Mouse (Mus musculus) MEL (cell line): ENCODE measurements at regions not wholly inside any gene's neighbourhood (a gene's known extent, or its start where the extent isn't known, plus 50 kb on each side); places are given as distances from the start of the nearest gene placed in this dataset.

ENCODE experiments used
- DNase-seq: peaks from one replicate; pipeline ENCODE4 v3.0.0; 2011; ENCODE audit warnings: low read depth, low spot score
- H3K27ac ChIP-seq: 2 replicates; pipeline ENCODE4 v1.5.1; 2012; ENCODE audit warnings: low read depth, mild to moderate bottlenecking, control low read depth, low read length, moderate library complexity; ENCODE audit not compliant: control insufficient read depth
- H3K27me3 ChIP-seq, 2 experiments: fragments of 150-350 bp in 1 of 2; sonication (generic) in 1 of 2; 2 replicates each; pipeline ENCODE4 v1.6.1; 2012; ENCODE audit warnings: low read length in 2 of 2, mild to moderate bottlenecking in 2 of 2, improper control_type of control experiment in 1 of 2, moderate library complexity in 1 of 2; ENCODE audit not compliant: insufficient read depth in 2 of 2, control insufficient read depth in 1 of 2
- H3K36me3 ChIP-seq, 2 experiments: 2 replicates each; pipeline ENCODE4 v1.6.1; 2012 to 2014; ENCODE audit warnings: low read length in 2 of 2, improper control_type of control experiment in 1 of 2, inconsistent platforms in 1 of 2, mild to moderate bottlenecking in 1 of 2; ENCODE audit not compliant: insufficient read depth in 2 of 2, control insufficient read depth in 1 of 2
- H3K4me1 ChIP-seq, 2 experiments: fragments of 150-350 bp in 1 of 2; sonication (generic) in 1 of 2; 2 replicates each; pipeline ENCODE4 v1.6.1; 2012; ENCODE audit warnings: low read length in 2 of 2, improper control_type of control experiment in 1 of 2, mild to moderate bottlenecking in 1 of 2; ENCODE audit not compliant: insufficient read depth in 2 of 2, control insufficient read depth in 1 of 2
- H3K4me3 ChIP-seq, 2 experiments: fragments of 150-350 bp in 1 of 2; sonication (generic) in 1 of 2; 2 replicates each; pipeline ENCODE4 v1.5.1; 2012; ENCODE audit warnings: low read depth in 2 of 2, low read length in 2 of 2, mild to moderate bottlenecking in 2 of 2, moderate library complexity in 2 of 2, control low read depth in 1 of 2, improper control_type of control experiment in 1 of 2; ENCODE audit not compliant: control insufficient read depth in 1 of 2, insufficient read depth in 1 of 2
- H3K79me2 ChIP-seq: 2 replicates; pipeline ENCODE4 v1.6.1; 2012; ENCODE audit warnings: mild to moderate bottlenecking, low read length, moderate library complexity; ENCODE audit not compliant: control insufficient read depth, poor library complexity, insufficient read depth
- H3K9ac ChIP-seq: 2 replicates; pipeline ENCODE4 v1.6.1; 2012; ENCODE audit warnings: low read depth, mild to moderate bottlenecking, control low read depth, low read length, moderate library complexity; ENCODE audit not compliant: control insufficient read depth, poor library complexity, severe bottlenecking
- H3K9me3 ChIP-seq: fragments of 150-350 bp; sonication (generic); replicated peaks from 2 replicates; pipeline ENCODE4 v1.6.1; 2012; ENCODE audit warnings: mild to moderate bottlenecking, low read length, improper control_type of control experiment, moderate library complexity; ENCODE audit not compliant: insufficient read depth
- CHD1 ChIP-seq: IDR thresholded peaks from 2 replicates; pipeline ENCODE4 v1.6.1; 2012; ENCODE audit warnings: low read depth, mild to moderate bottlenecking, inconsistent platforms, low read length, improper control_type of control experiment
- CTCF ChIP-seq, 3 experiments: IDR thresholded peaks in 2 of 3; conservative IDR thresholded peaks in 1 of 3; 2 replicates each; pipeline ENCODE4 v1.5.1; 2011 to 2012; ENCODE audit warnings: low read length in 3 of 3, low read depth in 2 of 3, mild to moderate bottlenecking in 2 of 3, improper control_type of control experiment in 1 of 3, inconsistent platforms in 1 of 3, mixed read lengths in 1 of 3, moderate library complexity in 1 of 3; ENCODE audit not compliant: control insufficient read depth in 1 of 3, insufficient read depth in 1 of 3, poor library complexity in 1 of 3, severe bottlenecking in 1 of 3
- EP300 ChIP-seq, 2 experiments: IDR thresholded peaks; 2 replicates each; pipeline ENCODE4 v1.6.1; 2011; ENCODE audit warnings: improper control_type of control experiment in 2 of 2, low read length in 2 of 2, low read depth in 1 of 2, mild to moderate bottlenecking in 1 of 2
- GABPA ChIP-seq: IDR thresholded peaks from 2 replicates; pipeline ENCODE4 v1.6.1; 2012; ENCODE audit warnings: low read depth, mild to moderate bottlenecking, inconsistent platforms, low read length, improper control_type of control experiment, moderate library complexity
- GATA1 ChIP-seq: IDR thresholded peaks from 2 replicates; pipeline ENCODE4 v1.6.1; 2011; ENCODE audit warnings: low read depth, low read length, improper control_type of control experiment
- JUND ChIP-seq: IDR thresholded peaks from 2 replicates; pipeline ENCODE4 v1.6.1; 2011; ENCODE audit warnings: low read depth, mild to moderate bottlenecking, improper control_type of control experiment, low read length
- MAFK ChIP-seq: IDR thresholded peaks from 2 replicates; pipeline ENCODE4 v1.6.1; 2011; ENCODE audit warnings: low read depth, mild to moderate bottlenecking, low read length, improper control_type of control experiment, borderline replicate concordance
- MAX ChIP-seq: IDR thresholded peaks from 2 replicates; pipeline ENCODE4 v1.6.1; 2011; ENCODE audit warnings: low read length, improper control_type of control experiment
- MXI1 ChIP-seq: IDR thresholded peaks from 2 replicates; pipeline ENCODE4 v1.6.1; 2011; ENCODE audit warnings: mild to moderate bottlenecking, low read depth, low read length, improper control_type of control experiment
- MYB ChIP-seq: IDR thresholded peaks from 2 replicates; pipeline ENCODE4 v1.6.1; 2011; ENCODE audit warnings: mild to moderate bottlenecking, low read depth, low read length, improper control_type of control experiment
- POLR2AphosphoS5 ChIP-seq: IDR thresholded peaks from 2 replicates; pipeline ENCODE4 v1.6.1; 2012; ENCODE audit warnings: low read depth, borderline replicate concordance, mild to moderate bottlenecking, inconsistent platforms, low read length, moderate library complexity, mixed read lengths
- USF1 ChIP-seq: IDR thresholded peaks from 2 replicates; pipeline ENCODE4 v1.6.1; 2014; ENCODE audit warnings: low read depth, mild to moderate bottlenecking, inconsistent platforms, low read length, improper control_type of control experiment, moderate library complexity
- ZC3H11A ChIP-seq: IDR thresholded peaks from 2 replicates; pipeline ENCODE4 v1.6.1; 2012; ENCODE audit warnings: low read depth, mild to moderate bottlenecking, inconsistent platforms, low read length, improper control_type of control experiment
- ZMIZ1 ChIP-seq: IDR thresholded peaks from 2 replicates; pipeline ENCODE4 v1.6.1; 2012; ENCODE audit warnings: low read depth, mild to moderate bottlenecking, inconsistent platforms, low read length, improper control_type of control experiment, moderate library complexity

GRCm38 (mm10) chr7:130047293-130048034 lies 455.8 kb downstream of the Wdr11 start:
- no peaks in the 10 kb centered on the region for H3K4me1 ChIP-seq
- no peak for TF ChIP-seq USF1
- no peak for TF ChIP-seq GATA1
- TF ChIP-seq JUND, result no peak
- no peak overlapping the region for H3K9ac ChIP-seq
- no peaks in the 10 kb centered on the region for H3K27me3 ChIP-seq
- no peaks in the 10 kb centered on the region for H3K9me3 ChIP-seq
- DNase-seq, result no peak
- H3K79me2 ChIP-seq, result no peaks in the 10 kb centered on the region
- no peak overlapping the region for H3K27ac ChIP-seq
- H3K36me3 ChIP-seq, result no peaks in the 10 kb centered on the region
- no peak overlapping the region for H3K4me3 ChIP-seq

GRCm38 (mm10) chr7:130048106-130048772 lies 456.6 kb downstream of the Wdr11 start:
- no peak for TF ChIP-seq ZC3H11A
- TF ChIP-seq MAFK, result no peak
- TF ChIP-seq EP300 (IDR thresholded peaks at IDR 0.05; ENCODE audit: low read depth in 1 of 2, low read length in 2 of 2), result no peak
- no peak for TF ChIP-seq GABPA
- TF ChIP-seq MYB, result no peak
- TF ChIP-seq POLR2AphosphoS5, result no peak
- TF ChIP-seq CHD1, result no peak
- no peak for TF ChIP-seq MAX
- no peak for TF ChIP-seq CTCF (IDR thresholded peaks at IDR 0.05 in 2 of 3, conservative IDR thresholded peaks at IDR 0.05 in 1 of 3; ENCODE audit: control insufficient read depth in 1 of 3, insufficient read depth in 1 of 3, low read depth in 2 of 3, low read length in 3 of 3, poor library complexity in 1 of 3, severe bottlenecking in 1 of 3)
- H3K4me3 ChIP-seq, result no peak overlapping the region
- no peak overlapping the region for H3K27ac ChIP-seq
- no peaks in the 10 kb centered on the region for H3K4me1 ChIP-seq
- no peak overlapping the region for H3K9ac ChIP-seq
- H3K9me3 ChIP-seq, result no peaks in the 10 kb centered on the region
- no peak for DNase-seq
- H3K36me3 ChIP-seq, result no peaks in the 10 kb centered on the region
- no peaks in the 10 kb centered on the region for H3K27me3 ChIP-seq
- H3K79me2 ChIP-seq, result no peaks in the 10 kb centered on the region

- Histone ChIP-seq H3K4me3 (no peak overlapping the region), H3K27me3 (no peaks in the 10 kb centered on the region), H3K79me2 (no peaks in the 10 kb centered on the region), H3K9me3 (no peaks in the 10 kb centered on the region), H3K36me3 (no peaks in the 10 kb centered on the region), H3K4me1 (no peaks in the 10 kb centered on the region), H3K9ac (no peak overlapping the region), H3K27ac (no peak overlapping the region)
- TF ChIP-seq POLR2AphosphoS5, result no peak
- TF ChIP-seq CTCF (IDR thresholded peaks at IDR 0.05 in 2 of 3, conservative IDR thresholded peaks at IDR 0.05 in 1 of 3; ENCODE audit: control insufficient read depth in 1 of 3, insufficient read depth in 1 of 3, low read depth in 2 of 3, low read length in 3 of 3, poor library complexity in 1 of 3, severe bottlenecking in 1 of 3), result no peak
- TF ChIP-seq JUND, result no peak
- TF ChIP-seq MYB, result no peak
- no peak for TF ChIP-seq MXI1
- no peak for TF ChIP-seq ZMIZ1
- no peak for TF ChIP-seq EP300 (IDR thresholded peaks at IDR 0.05; ENCODE audit: low read depth in 1 of 2, low read length in 2 of 2)
- DNase-seq, result no peak
Measured at GRCm38 (mm10) chr7:130049461-130049860, 457.8 kb downstream of the Wdr11 start.
